Comparison of ENCODE assay signal across 11 mouse cellular contexts in the genomic region with DNA sequence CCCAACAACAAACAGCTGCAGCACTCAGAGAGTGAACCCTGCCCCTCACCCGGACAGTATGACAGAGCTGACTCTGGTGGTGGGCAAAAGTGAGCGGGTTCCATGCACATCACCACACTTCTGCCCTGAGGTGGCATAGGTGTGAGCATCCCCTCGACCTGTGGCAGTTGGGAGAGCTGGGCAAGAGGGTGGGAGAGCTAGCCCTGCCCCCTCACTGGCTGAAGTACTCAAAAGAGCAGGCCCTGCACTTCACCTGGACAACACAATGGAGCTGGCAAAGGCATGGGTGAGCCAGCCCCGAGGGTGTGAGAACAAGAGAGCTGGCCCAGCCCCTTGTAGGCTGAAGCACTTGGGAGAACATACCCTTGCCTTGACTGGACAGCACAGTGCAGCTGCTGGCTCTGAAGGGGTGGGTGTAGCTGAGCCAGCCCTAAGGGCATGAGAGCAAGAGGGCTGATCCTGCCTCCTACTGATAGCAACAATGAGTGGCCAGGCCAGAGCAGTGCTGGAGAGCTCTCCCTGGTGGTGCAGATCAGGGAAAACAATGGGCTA.
A peak's percentile ranks its signal among the peaks of the same experiment; 100 is the strongest.
DNase-seq lines count a peak whose midpoint lies in the region; ATAC-seq lines count a peak whose summit lies in the region.
"Had no signal": no experiment of that assay in that cellular context is flagged by ENCODE, and none has a peak within 500 bp of the region (broad histone marks: within the 10 kb centered on the region; RNA-seq: fewer than 3 reads in every experiment).

No protein-coding gene starts in this region.

- H3K9ac ChIP-seq in kidney, embryonic 15.5 days = no peak overlapping the region
- H3K9ac ChIP-seq in midbrain, embryonic 11.5 days (ENCODE audit: low read length) = no peak overlapping the region

- 62% methylated on average over 4 of the region's 4 CpGs for WGBS in kidney, embryonic 15.5 days
- 48% methylated on average over 4 of the region's 4 CpGs for WGBS in midbrain, embryonic 11.5 days

- H3K4me2 ChIP-seq in kidney, embryonic 15.5 days = no peak overlapping the region
- no peak overlapping the region for H3K4me2 ChIP-seq in midbrain, embryonic 11.5 days

- no peaks in the 10 kb centered on the region for H3K27me3 ChIP-seq in kidney, embryonic 15.5 days
- H3K27me3 ChIP-seq in midbrain, embryonic 11.5 days (ENCODE audit: control insufficient read depth, insufficient read depth, low read length) = no peaks in the 10 kb centered on the region

- no peak overlapping the region for H3K4me3 ChIP-seq in kidney, embryonic 15.5 days (replicated peaks)
- H3K4me3 ChIP-seq in midbrain, embryonic 11.5 days (ENCODE audit: low read depth, low read length) = no peak overlapping the region
- H3K4me3 ChIP-seq: erythroblast, embryonic 14.5 days had no signal

- no peak for DNase-seq in kidney, postnatal 14 days
- DNase-seq in R1 (ENCODE audit: low read depth, low spot score) = peak; percentile 57
- peak; percentile 48 to 66 for DNase-seq in cerebellum, postnatal 25 days
- peak; percentile 60 for DNase-seq in midbrain, embryonic 11.5 days (ENCODE audit: low spot score, missing footprints)
- no peak for DNase-seq in adrenal gland, adult (ENCODE audit: inconsistent age in 2 of 2, low spot score in 1 of 2)
- no peak for DNase-seq in thymus, postnatal 0 days (ENCODE audit: low spot score)
- no peak for DNase-seq in ovary, adult 18-20 months (ENCODE audit: low spot score)
- DNase-seq: kidney, postnatal 36 days had no signal

- peak; percentile 33 for ATAC-seq in kidney, embryonic 15.5 days (replicated peaks; ENCODE audit: low FRiP score)
- peak; percentile 64 for ATAC-seq in midbrain, embryonic 11.5 days (ENCODE audit: low FRiP score)

- no peak overlapping the region for H3K27ac ChIP-seq in kidney, embryonic 15.5 days
- H3K27ac ChIP-seq in midbrain, embryonic 11.5 days (ENCODE audit: low read depth, low read length) = no peak overlapping the region
- H3K27ac ChIP-seq: macrophage had no signal

- no peaks in the 10 kb centered on the region for H3K9me3 ChIP-seq in kidney, embryonic 15.5 days (replicated peaks)
- no peaks in the 10 kb centered on the region for H3K9me3 ChIP-seq in midbrain, embryonic 11.5 days (ENCODE audit: control insufficient read depth, low read length)

- H3K36me3 ChIP-seq in kidney, embryonic 15.5 days = no peaks in the 10 kb centered on the region
- H3K36me3 ChIP-seq in midbrain, embryonic 11.5 days (ENCODE audit: control insufficient read depth, insufficient read depth, low read length) = no peaks in the 10 kb centered on the region

- H3K4me1 ChIP-seq in kidney, embryonic 15.5 days = no peaks in the 10 kb centered on the region
- H3K4me1 ChIP-seq in midbrain, embryonic 11.5 days (ENCODE audit: control insufficient read depth, insufficient read depth, low read length) = no peaks in the 10 kb centered on the region

Comparison
In these comparisons a context has a peak if more than half of its experiments do, and no peak if none do; other contexts are left out.
1. DNase-seq: peak in R1 (single experiment), cerebellum, postnatal 25 days (2 of 2) and midbrain, embryonic 11.5 days (single experiment); none in kidney, postnatal 14 days (single experiment), adrenal gland, adult (0 of 2), thymus, postnatal 0 days (single experiment) and ovary, adult 18-20 months (single experiment).